Comparison of ENCODE assay signal across 22 mouse cellular contexts in genomic region chr10:21835077-21835476, GRCm38 (mm10). TPM values are rescaled to one million over a fixed set of nuclear protein-coding genes. Genes with fewer than 3 reads are reported as not detected.
DNase-seq lines count a peak whose midpoint lies in the region; ATAC-seq lines count a peak whose summit lies in the region.
"Had no signal": no experiment of that assay in that cellular context is flagged by ENCODE, and none has a peak within 500 bp of the region (broad histone marks: within the 10 kb centered on the region; RNA-seq: fewer than 3 reads in every experiment).

No protein-coding gene starts in this region.

- no peaks in the 10 kb centered on the region for H3K36me3 ChIP-seq in embryonic facial prominence, embryonic 11.5 days (replicated peaks; ENCODE audit: control insufficient read depth, insufficient read depth, low read depth, low read length)
- H3K36me3 ChIP-seq in embryonic facial prominence, embryonic 10.5 days (replicated peaks), result no peaks in the 10 kb centered on the region
- no peaks in the 10 kb centered on the region for H3K36me3 ChIP-seq in hindbrain, embryonic 13.5 days
- no peaks in the 10 kb centered on the region for H3K36me3 ChIP-seq in hindbrain, embryonic 11.5 days (ENCODE audit: control insufficient read depth, insufficient read depth, low read length)
- H3K36me3 ChIP-seq in neural tube, embryonic 13.5 days, result no peaks in the 10 kb centered on the region
- no peaks in the 10 kb centered on the region for H3K36me3 ChIP-seq in neural tube, embryonic 15.5 days
- H3K36me3 ChIP-seq: heart, embryonic 10.5 days; liver, embryonic 13.5 days had no signal

- no peaks in the 10 kb centered on the region for H3K4me1 ChIP-seq in embryonic facial prominence, embryonic 11.5 days (ENCODE audit: control insufficient read depth, insufficient read depth, low read length)
- H3K4me1 ChIP-seq in embryonic facial prominence, embryonic 10.5 days, result peaks cover 9% of the 10 kb centered on the region
- H3K4me1 ChIP-seq in hindbrain, embryonic 13.5 days (replicated peaks), result peaks cover 2% of the 10 kb centered on the region; the same call in 1 of the 2 replicates
- H3K4me1 ChIP-seq in hindbrain, embryonic 11.5 days (replicated peaks; ENCODE audit: control insufficient read depth, insufficient read depth, low read length), result no peaks in the 10 kb centered on the region
- 0 out of 2 replicates have a peak, but pooled peaks cover 10% of the 10 kb centered on the region for H3K4me1 ChIP-seq in neural tube, embryonic 13.5 days (replicated peaks)
- H3K4me1 ChIP-seq in neural tube, embryonic 15.5 days, result 0 out of 2 replicates have a peak, but pooled peaks cover 3% of the 10 kb centered on the region

- H3K9me3 ChIP-seq in embryonic facial prominence, embryonic 11.5 days (replicated peaks; ENCODE audit: control insufficient read depth, low read length), result no peaks in the 10 kb centered on the region
- H3K9me3 ChIP-seq in embryonic facial prominence, embryonic 10.5 days, result no peaks in the 10 kb centered on the region
- no peaks in the 10 kb centered on the region for H3K9me3 ChIP-seq in hindbrain, embryonic 13.5 days
- H3K9me3 ChIP-seq in hindbrain, embryonic 11.5 days (ENCODE audit: control insufficient read depth, low read length), result no peaks in the 10 kb centered on the region
- H3K9me3 ChIP-seq in neural tube, embryonic 13.5 days, result no peaks in the 10 kb centered on the region
- H3K9me3 ChIP-seq in neural tube, embryonic 15.5 days (replicated peaks), result no peaks in the 10 kb centered on the region
- H3K9me3 ChIP-seq: heart, embryonic 10.5 days; liver, embryonic 13.5 days had no signal

- no peak overlapping the region for H3K4me3 ChIP-seq in embryonic facial prominence, embryonic 11.5 days (ENCODE audit: low read depth, low read length)
- H3K4me3 ChIP-seq in embryonic facial prominence, embryonic 10.5 days, result no peak overlapping the region
- no peak overlapping the region for H3K4me3 ChIP-seq in hindbrain, embryonic 13.5 days
- no peak overlapping the region for H3K4me3 ChIP-seq in hindbrain, embryonic 11.5 days (ENCODE audit: low read depth, low read length)
- H3K4me3 ChIP-seq in neural tube, embryonic 13.5 days, result no peak overlapping the region
- H3K4me3 ChIP-seq in neural tube, embryonic 15.5 days (replicated peaks), result no peak overlapping the region
- H3K4me3 ChIP-seq: heart, embryonic 10.5 days; left cerebral cortex, adult 2 months; liver, embryonic 13.5 days had no signal

- H3K9ac ChIP-seq in embryonic facial prominence, embryonic 11.5 days (replicated peaks; ENCODE audit: low read length), result no peak overlapping the region
- no peak overlapping the region for H3K9ac ChIP-seq in hindbrain, embryonic 13.5 days
- no peak overlapping the region for H3K9ac ChIP-seq in hindbrain, embryonic 11.5 days (ENCODE audit: low read depth, low read length)
- no peak overlapping the region for H3K9ac ChIP-seq in neural tube, embryonic 13.5 days
- H3K9ac ChIP-seq in neural tube, embryonic 15.5 days (replicated peaks), result no peak overlapping the region
- H3K9ac ChIP-seq: liver, embryonic 13.5 days had no signal

- 23% methylated on average over 7 of the region's 7 CpGs for WGBS in embryonic facial prominence, embryonic 11.5 days
- WGBS in embryonic facial prominence, embryonic 10.5 days, result 28% methylated on average over 7 of the region's 7 CpGs
- WGBS in hindbrain, embryonic 13.5 days, result 53% methylated on average over 7 of the region's 7 CpGs
- WGBS in hindbrain, embryonic 11.5 days, result 77% methylated on average over 7 of the region's 7 CpGs
- WGBS in neural tube, embryonic 13.5 days, result 37% methylated on average over 7 of the region's 7 CpGs
- 42% methylated on average over 7 of the region's 7 CpGs for WGBS in neural tube, embryonic 15.5 days

- no peak overlapping the region for H3K4me2 ChIP-seq in embryonic facial prominence, embryonic 11.5 days (ENCODE audit: low read depth, low read length)
- no peak overlapping the region for H3K4me2 ChIP-seq in hindbrain, embryonic 13.5 days
- H3K4me2 ChIP-seq in hindbrain, embryonic 11.5 days (replicated peaks; ENCODE audit: low read depth, low read length), result no peak overlapping the region
- H3K4me2 ChIP-seq in neural tube, embryonic 13.5 days, result no peak overlapping the region
- H3K4me2 ChIP-seq in neural tube, embryonic 15.5 days, result no peak overlapping the region
- H3K4me2 ChIP-seq: liver, embryonic 13.5 days had no signal

- no peak overlapping the region for H3K27ac ChIP-seq in embryonic facial prominence, embryonic 11.5 days (replicated peaks; ENCODE audit: low read depth, low read length)
- no peak overlapping the region for H3K27ac ChIP-seq in embryonic facial prominence, embryonic 10.5 days (replicated peaks)
- no peak overlapping the region for H3K27ac ChIP-seq in hindbrain, embryonic 13.5 days
- H3K27ac ChIP-seq in hindbrain, embryonic 11.5 days (ENCODE audit: low read depth, low read length), result no peak overlapping the region
- H3K27ac ChIP-seq in neural tube, embryonic 13.5 days (replicated peaks), result peak overlapping the region; percentile 10; the same call in 1 of the 2 replicates
- no peak overlapping the region for H3K27ac ChIP-seq in neural tube, embryonic 15.5 days (replicated peaks)
- H3K27ac ChIP-seq: heart, embryonic 10.5 days; left cerebral cortex, adult 2 months; liver, embryonic 13.5 days had no signal

- ATAC-seq in embryonic facial prominence, embryonic 11.5 days (replicated peaks; ENCODE audit: insufficient number of reproducible peaks, low FRiP score, low TSS enrichment, low read depth), result no peak
- 0 out of 2 replicates have a peak, but pooled peaks have one; percentile 61 for ATAC-seq in hindbrain, embryonic 13.5 days (ENCODE audit: low FRiP score)
- no peak for ATAC-seq in hindbrain, embryonic 11.5 days (ENCODE audit: low FRiP score)
- ATAC-seq in neural tube, embryonic 13.5 days (ENCODE audit: low read depth), result peak; percentile 66; the same call in 1 of the 2 replicates
- no peak for ATAC-seq in neural tube, embryonic 15.5 days (ENCODE audit: low FRiP score)
- ATAC-seq: forebrain, embryonic 16.5 days; inflammation-experienced regulatory T-cells, adult 6 months had no signal

- no peaks in the 10 kb centered on the region for H3K27me3 ChIP-seq in embryonic facial prominence, embryonic 11.5 days (ENCODE audit: control insufficient read depth, insufficient read depth, low read length)
- 0 out of 2 replicates have a peak, but pooled peaks cover 5% of the 10 kb centered on the region for H3K27me3 ChIP-seq in embryonic facial prominence, embryonic 10.5 days (replicated peaks; ENCODE audit: low read depth, poor library complexity, severe bottlenecking)
- H3K27me3 ChIP-seq in hindbrain, embryonic 13.5 days, result no peaks in the 10 kb centered on the region
- H3K27me3 ChIP-seq in hindbrain, embryonic 11.5 days (ENCODE audit: control insufficient read depth, insufficient read depth, low read length), result no peaks in the 10 kb centered on the region
- no peaks in the 10 kb centered on the region for H3K27me3 ChIP-seq in neural tube, embryonic 13.5 days
- H3K27me3 ChIP-seq in neural tube, embryonic 15.5 days (replicated peaks), result no peaks in the 10 kb centered on the region
- H3K27me3 ChIP-seq: liver, embryonic 13.5 days had no signal

- peak; percentile 48 for DNase-seq in embryonic facial prominence, embryonic 11.5 days (ENCODE audit: low spot score)
- no peak for DNase-seq in embryonic facial prominence, embryonic 10.5 days (ENCODE audit: low spot score)
- no peak for DNase-seq in hindbrain, embryonic 11.5 days (ENCODE audit: low spot score)
- no peak for DNase-seq in frontal cortex, postnatal 14 days (ENCODE audit: low spot score in 2 of 2)
- DNase-seq: adrenal gland, postnatal 25 days; cerebellum, adult 9-10 months; gastrocnemius, postnatal 36 days; heart, postnatal 4 days; kidney, adult 8-10 months; kidney, postnatal 10 days; liver, embryonic 13.5 days; lung, adult 2 months; lung, postnatal 14 days; thymus, adult 18-20 months; thymus, postnatal 36 days had no signal

RNA-seq across cellular contexts. Expression of gene Sgk1, which starts 46.9 kb away (rescaled TPM):
- polyA plus RNA-seq in embryonic facial prominence, embryonic 11.5 days (2014; fragmentation: Nextera tagmentation; extraction: Ambion mirVana), result 40.2 and 42.9 TPM in 2 replicates
- 18.7 and 23.3 TPM in 2 replicates for polyA plus RNA-seq in embryonic facial prominence, embryonic 10.5 days (2016; fragmentation: Nextera tagmentation; extraction: Ambion mirVana)
- polyA plus RNA-seq in hindbrain, embryonic 13.5 days (2015; fragmentation: Nextera tagmentation; extraction: Ambion mirVana), result 37.0 and 40.0 TPM in 2 replicates
- polyA plus RNA-seq in hindbrain, embryonic 11.5 days (2014; fragmentation: Nextera tagmentation; extraction: Ambion mirVana), result 24.6 and 25.6 TPM in 2 replicates
- 30.9 and 34.7 TPM in 2 replicates for polyA plus RNA-seq in neural tube, embryonic 13.5 days (2015; fragmentation: Nextera tagmentation; extraction: Ambion mirVana)
- polyA plus RNA-seq in neural tube, embryonic 15.5 days (2015; fragmentation: Nextera tagmentation; extraction: Ambion mirVana), result 34.0 and 34.9 TPM in 2 replicates

Comparison
In these comparisons a context has a peak if more than half of its experiments do, and no peak if none do; other contexts are left out.
1. ATAC-seq: peak in hindbrain, embryonic 13.5 days (single experiment) and neural tube, embryonic 13.5 days (single experiment); none in embryonic facial prominence, embryonic 11.5 days (single experiment), hindbrain, embryonic 11.5 days (single experiment) and neural tube, embryonic 15.5 days (single experiment).